Mouse (Mus musculus) G1E (cell line): Measurements from ENCODE around the gene Lima1. TPM values are rescaled to one million over a fixed set of nuclear protein-coding genes. Genes with fewer than 3 reads are reported as not detected.

Experiments used
- ATAC-seq: 2 replicates; pipeline ENCODE4 v1.8.0; 2016; ENCODE audit warnings: mild to moderate bottlenecking; ENCODE audit not compliant: insufficient number of reproducible peaks, poor library complexity, low FRiP score, severe bottlenecking; ENCODE audit errors: extremely low read depth
- DNase-seq: peaks from one replicate; pipeline ENCODE4 v3.0.0; 2012; ENCODE audit warnings: low spot score
- H3K27me3 ChIP-seq: 2 replicates; pipeline ENCODE4 v1.6.1; 2012; ENCODE audit warnings: mild to moderate bottlenecking, low read length, inconsistent platforms; ENCODE audit not compliant: insufficient read depth
- H3K36me3 ChIP-seq: replicated peaks from 2 replicates; pipeline ENCODE3; 2012; ENCODE audit warnings: mild to moderate bottlenecking, inconsistent platforms
- H3K4me1 ChIP-seq: 2 replicates; pipeline ENCODE4 v1.6.1; 2012; ENCODE audit warnings: low read depth, low read length, inconsistent platforms, mixed read lengths; ENCODE audit not compliant: insufficient read depth
- H3K4me3 ChIP-seq: 2 replicates; pipeline ENCODE4 v1.5.1; 2012; ENCODE audit warnings: low read depth, mild to moderate bottlenecking, inconsistent platforms, low read length, moderate library complexity, mixed read lengths
- H3K9me3 ChIP-seq: replicated peaks from 2 replicates; pipeline ENCODE4 v1.6.1; 2012; ENCODE audit warnings: inconsistent platforms
- CTCF ChIP-seq: IDR thresholded peaks from 2 replicates; pipeline ENCODE4 v1.5.1; 2012; ENCODE audit warnings: low read depth, low read length, inconsistent platforms, mixed read lengths
- GATA1 ChIP-seq: IDR thresholded peaks from 2 replicates; pipeline ENCODE4 v1.6.1; 2012; ENCODE audit warnings: borderline replicate concordance, low read length, inconsistent platforms, mixed read lengths
- GATA2 ChIP-seq: IDR thresholded peaks from 2 replicates; pipeline ENCODE4 v1.6.1; 2012; ENCODE audit warnings: low read depth, low read length, inconsistent platforms, borderline replicate concordance
- POLR2AphosphoS5 ChIP-seq: IDR thresholded peaks from 2 replicates; pipeline ENCODE4 v1.6.1; 2012; ENCODE audit warnings: low read depth, low read length, inconsistent platforms; ENCODE audit not compliant: insufficient replicate concordance
- TAL1 ChIP-seq: conservative IDR thresholded peaks from 2 replicates; pipeline ENCODE4 v1.6.1; 2012; ENCODE audit warnings: low read depth, low read length, inconsistent platforms, mixed read lengths
- polyA plus RNA-seq: library from polyadenylated mRNA; stranded (reverse); fragments of >175 nt; gene quantifications from 2 replicates; pipeline ENCODE4 v1.2.3, GENCODE M21; 2012
- total RNA-seq, 2 experiments: library from RNA; stranded (forward) in 1 of 2; stranded (reverse) in 1 of 2; fragments of 200-1000 nt in 1 of 2; fragments of >200 nt in 1 of 2; fragmentation: Nextera tagmentation in 1 of 2; gene quantifications; 2 replicates each; pipeline ENCODE4 v1.2.3; 2014 to 2017

Lima1 gene
- total and polyA plus RNA-seq, 3 experiments = 0.01 to 0.87 TPM; not detected in 1

GRCm38 (mm10) chr15:99835191-99835590 lies 40.1 kb downstream of the Lima1 start:
- no peak for DNase-seq
- Histone ChIP-seq H3K4me1 (no peaks in the 10 kb centered on the region), H3K36me3 (no peaks in the 10 kb centered on the region), H3K4me3 (no peak overlapping the region), H3K27me3 (peaks cover 6% of the 10 kb centered on the region), H3K9me3 (no peaks in the 10 kb centered on the region)
- no peak for ATAC-seq
- TF ChIP-seq GATA2 = no peak
- no peak for TF ChIP-seq POLR2AphosphoS5
- no peak for TF ChIP-seq GATA1
- TF ChIP-seq CTCF = no peak
- no peak for TF ChIP-seq TAL1

- no peak overlapping the region for H3K4me3 ChIP-seq
- no peaks in the 10 kb centered on the region for H3K36me3 ChIP-seq
- H3K9me3 ChIP-seq = no peaks in the 10 kb centered on the region
- DNase-seq (no peak), ATAC-seq (no peak)
- H3K4me1 ChIP-seq = no peaks in the 10 kb centered on the region
- no peak for TF ChIP-seq GATA2
- TF ChIP-seq GATA1 = no peak
- TF ChIP-seq POLR2AphosphoS5 = no peak
- TF ChIP-seq TAL1 = no peak
- TF ChIP-seq CTCF = no peak
- peaks cover 6% of the 10 kb centered on the region for H3K27me3 ChIP-seq
Measured at GRCm38 (mm10) chr15:99834681-99835080, 40.6 kb downstream of the Lima1 start.

- TF ChIP-seq POLR2AphosphoS5 (no peak), CTCF (no peak), TAL1 (no peak), GATA1 (no peak), GATA2 (no peak)
- H3K4me1 ChIP-seq = no peaks in the 10 kb centered on the region
- no peaks in the 10 kb centered on the region for H3K36me3 ChIP-seq
- no peak for ATAC-seq
- H3K9me3 ChIP-seq = no peaks in the 10 kb centered on the region
- H3K4me3 ChIP-seq = no peak overlapping the region
- H3K27me3 ChIP-seq = peaks cover 6% of the 10 kb centered on the region
- DNase-seq = no peak
Measured at GRCm38 (mm10) chr15:99833648-99834454, 41.4 kb downstream of the Lima1 start.

- H3K36me3 ChIP-seq = no peaks in the 10 kb centered on the region
- H3K9me3 ChIP-seq = no peaks in the 10 kb centered on the region
Measured at GRCm38 (mm10) chr15:99831535-99831934, 43.7 kb downstream of the Lima1 start.

GRCm38 (mm10) chr15:99828061-99828460 lies 47.2 kb downstream of the Lima1 start:
- H3K9me3 ChIP-seq = no peaks in the 10 kb centered on the region
- TF ChIP-seq POLR2AphosphoS5 = no peak
- no peak for TF ChIP-seq GATA2
- TF ChIP-seq TAL1 = no peak
- TF ChIP-seq GATA1 = no peak
- no peak for TF ChIP-seq CTCF
- DNase-seq = no peak
- no peak for ATAC-seq
- no peaks in the 10 kb centered on the region for H3K36me3 ChIP-seq
- no peaks in the 10 kb centered on the region for H3K4me1 ChIP-seq
- peaks cover 3% of the 10 kb centered on the region; the same call in 1 of the 2 replicates for H3K27me3 ChIP-seq
- H3K4me3 ChIP-seq = no peak overlapping the region

More at GRCm38 (mm10) chr15:99831535-99831934, 43.7 kb downstream of the Lima1 start:
- ATAC-seq (no peak), DNase-seq (no peak)
- Histone ChIP-seq H3K4me1 (no peaks in the 10 kb centered on the region), H3K27me3 (peaks cover 7% of the 10 kb centered on the region), H3K4me3 (no peak overlapping the region)
- TF ChIP-seq TAL1 (no peak), CTCF (no peak), GATA2 (no peak), POLR2AphosphoS5 (no peak), GATA1 (no peak)

GRCm38 (mm10) chr15:99826210-99826888 lies 48.9 kb downstream of the Lima1 start:
- Histone ChIP-seq H3K4me3 (no peak overlapping the region), H3K4me1 (no peaks in the 10 kb centered on the region), H3K9me3 (no peaks in the 10 kb centered on the region), H3K36me3 (no peaks in the 10 kb centered on the region), H3K27me3 (peaks cover 3% of the 10 kb centered on the region; the same call in 1 of the 2 replicates)
- no peak for TF ChIP-seq CTCF
- no peak for TF ChIP-seq GATA1
- no peak for TF ChIP-seq TAL1
- no peak for TF ChIP-seq GATA2
- no peak for TF ChIP-seq POLR2AphosphoS5
- ATAC-seq (no peak), DNase-seq (no peak)
